Mouse (Mus musculus) testis, adult 2 months (tissue): ENCODE results near the gene Gm6169.

Experiments used
- CTCF ChIP-seq: fragments of 200-500 bp; IDR thresholded peaks from 2 replicates; pipeline ENCODE4 v1.5.1; 2012; ENCODE audit warnings: low read depth, mild to moderate bottlenecking, inconsistent platforms, low read length, moderate library complexity; ENCODE audit not compliant: control insufficient read depth, insufficient read depth, insufficient replicate concordance
- POLR2A ChIP-seq: fragments of 200-500 bp; IDR thresholded peaks from 2 replicates; pipeline ENCODE4 v1.6.1; 2012; ENCODE audit warnings: low read depth, mild to moderate bottlenecking, inconsistent platforms, low read length, moderate library complexity; ENCODE audit not compliant: control insufficient read depth

DNA sequence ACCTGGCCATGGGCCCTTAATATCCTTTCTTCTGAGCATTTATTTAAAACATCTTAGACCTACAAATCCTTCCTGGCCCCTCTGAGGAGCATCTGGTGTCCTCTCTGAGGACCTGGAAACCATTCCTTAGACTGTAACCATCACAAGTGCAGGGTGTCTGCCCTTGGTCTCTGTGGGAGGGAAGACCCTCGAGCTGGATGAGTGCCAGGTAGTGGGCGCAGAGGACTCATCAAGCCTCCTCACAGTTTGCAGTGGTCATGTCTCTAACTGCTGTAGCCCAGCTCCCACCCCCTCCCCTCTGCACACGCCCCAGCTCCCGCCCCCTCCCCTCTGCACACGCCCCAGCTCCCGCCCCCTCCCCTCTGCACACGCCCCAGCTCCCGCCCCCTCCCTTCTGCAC is 38.7 kb downstream of the Gm6169 start:
- TF ChIP-seq CTCF: no peak
- no peak for TF ChIP-seq POLR2A
